Comparison of ENCODE assay signal across 7 mouse cellular contexts in the genomic region with DNA sequence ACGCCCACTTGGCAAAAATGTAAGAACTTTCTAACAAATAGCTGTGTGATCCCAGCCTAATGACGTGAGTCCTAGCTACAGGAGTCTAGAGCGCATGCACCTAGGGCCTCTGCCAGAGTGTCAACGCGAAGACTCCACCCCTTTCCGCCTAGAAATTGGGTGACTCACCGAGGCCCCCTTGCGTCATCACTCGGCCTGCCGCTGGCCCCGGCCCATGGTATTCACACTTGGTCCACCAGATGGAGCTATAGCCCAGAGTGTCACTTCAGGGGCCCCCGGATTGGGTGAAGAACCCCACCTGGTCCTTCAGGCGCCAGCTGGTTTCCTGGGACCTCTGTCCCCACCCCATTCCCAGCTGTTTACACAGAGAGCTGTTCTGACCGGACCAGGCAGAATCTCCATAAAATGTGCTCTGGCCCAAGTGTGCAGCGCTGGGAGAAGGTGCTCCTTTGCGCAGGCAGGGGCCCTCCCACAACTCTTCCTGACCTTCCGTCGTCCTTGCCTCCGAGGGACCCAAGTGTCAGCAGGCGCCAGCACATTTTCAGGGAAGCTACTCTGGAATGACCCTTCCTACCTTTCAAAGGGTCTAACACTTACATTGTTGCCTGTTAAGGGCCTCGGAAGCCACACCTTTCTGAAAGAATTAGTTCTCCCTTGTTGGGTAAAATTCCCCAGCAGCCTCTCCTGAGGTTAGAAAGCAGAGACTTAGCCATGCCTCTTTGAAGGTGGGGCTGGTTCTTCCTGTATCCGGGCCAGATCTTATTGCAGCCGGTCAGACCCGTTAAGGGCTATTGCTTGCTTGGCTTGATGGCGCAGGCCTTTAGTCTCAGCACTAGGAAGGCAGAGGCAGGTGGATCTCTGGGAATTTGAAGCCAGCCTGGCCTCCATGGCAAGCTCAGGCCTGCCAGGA. TPM values are rescaled to one million over a fixed set of nuclear protein-coding genes. Genes with fewer than 3 reads are reported as not detected.
DNase-seq lines count a peak whose midpoint lies in the region; ATAC-seq lines count a peak whose summit lies in the region.

No protein-coding gene starts in this region.

- no peak overlapping the region for H3K27ac ChIP-seq in embryonic facial prominence, embryonic 11.5 days (replicated peaks; ENCODE audit: low read depth, low read length)
- H3K27ac ChIP-seq in limb, embryonic 10.5 days, result peak overlapping the region; percentile 79
- no peak overlapping the region for H3K27ac ChIP-seq in midbrain, embryonic 14.5 days (replicated peaks; ENCODE audit: low read depth, low read length)

- H3K4me2 ChIP-seq in embryonic facial prominence, embryonic 11.5 days (ENCODE audit: low read depth, low read length), result peak overlapping the region; percentile 22
- peak overlapping the region; percentile 24 for H3K4me2 ChIP-seq in midbrain, embryonic 14.5 days (ENCODE audit: low read length)

- no peak overlapping the region; the same call in 1 of the 2 replicates for H3K9ac ChIP-seq in embryonic facial prominence, embryonic 11.5 days (replicated peaks; ENCODE audit: low read length)
- H3K9ac ChIP-seq in midbrain, embryonic 14.5 days (replicated peaks; ENCODE audit: low read length), result no peak overlapping the region

- no peaks in the 10 kb centered on the region for H3K9me3 ChIP-seq in embryonic facial prominence, embryonic 11.5 days (replicated peaks; ENCODE audit: control insufficient read depth, low read length)
- H3K9me3 ChIP-seq in limb, embryonic 10.5 days (replicated peaks), result no peaks in the 10 kb centered on the region
- no peaks in the 10 kb centered on the region for H3K9me3 ChIP-seq in midbrain, embryonic 14.5 days (ENCODE audit: control insufficient read depth, low read length)

- no peak overlapping the region for H3K4me3 ChIP-seq in embryonic facial prominence, embryonic 11.5 days (ENCODE audit: low read depth, low read length)
- H3K4me3 ChIP-seq in limb, embryonic 10.5 days, result peak overlapping the region; percentile 35
- H3K4me3 ChIP-seq in midbrain, embryonic 14.5 days (replicated peaks; ENCODE audit: low read depth, low read length), result no peak overlapping the region

- no peaks in the 10 kb centered on the region for H3K27me3 ChIP-seq in embryonic facial prominence, embryonic 11.5 days (ENCODE audit: control insufficient read depth, insufficient read depth, low read length)
- H3K27me3 ChIP-seq in limb, embryonic 10.5 days (ENCODE audit: low read depth, poor library complexity, severe bottlenecking), result no peaks in the 10 kb centered on the region
- no peaks in the 10 kb centered on the region for H3K27me3 ChIP-seq in midbrain, embryonic 14.5 days (ENCODE audit: control insufficient read depth, insufficient read depth, low read length)

- WGBS in embryonic facial prominence, embryonic 11.5 days, result 15% methylated on average over 25 of the region's 25 CpGs
- WGBS in limb, embryonic 10.5 days, result 14% methylated on average over 25 of the region's 25 CpGs
- WGBS in midbrain, embryonic 14.5 days, result 20% methylated on average over 25 of the region's 25 CpGs

- H3K36me3 ChIP-seq in embryonic facial prominence, embryonic 11.5 days (replicated peaks; ENCODE audit: control insufficient read depth, insufficient read depth, low read depth, low read length), result no peaks in the 10 kb centered on the region
- H3K36me3 ChIP-seq in limb, embryonic 10.5 days, result peaks cover 3% of the 10 kb centered on the region; the same call in 1 of the 2 replicates
- H3K36me3 ChIP-seq in midbrain, embryonic 14.5 days (ENCODE audit: control insufficient read depth, insufficient read depth, low read length), result no peaks in the 10 kb centered on the region

- peak; percentile 99 for DNase-seq in adrenal gland, postnatal 14 days
- DNase-seq in embryonic facial prominence, embryonic 11.5 days (ENCODE audit: low spot score), result peak; percentile 97
- peak; percentile 99 for DNase-seq in kidney, adult 11 months
- DNase-seq in limb, embryonic 10.5 days (ENCODE audit: low spot score), result peak; percentile 96
- peak; percentile 91 for DNase-seq in midbrain, embryonic 14.5 days
- DNase-seq in spleen, adult 18-20 months, result peak; percentile 93 to 97

- peak; percentile 76 for ATAC-seq in embryonic facial prominence, embryonic 11.5 days (replicated peaks; ENCODE audit: insufficient number of reproducible peaks, low FRiP score, low TSS enrichment, low read depth)
- peak; percentile 83 for ATAC-seq in granulocyte monocyte progenitor cell, adult 5-6 weeks (replicated peaks; ENCODE audit: poor library complexity, severe bottlenecking)
- peak; percentile 86 for ATAC-seq in midbrain, embryonic 14.5 days (ENCODE audit: low FRiP score, low TSS enrichment)

- no peaks in the 10 kb centered on the region; the same call in 1 of the 2 replicates for H3K4me1 ChIP-seq in embryonic facial prominence, embryonic 11.5 days (ENCODE audit: control insufficient read depth, insufficient read depth, low read length)
- H3K4me1 ChIP-seq in limb, embryonic 10.5 days, result peaks cover 32% of the 10 kb centered on the region
- H3K4me1 ChIP-seq in midbrain, embryonic 14.5 days (ENCODE audit: control insufficient read depth, insufficient read depth, low read length), result no peaks in the 10 kb centered on the region

RNA-seq across cellular contexts. Expression of a gene that starts 6.5 kb away (rescaled TPM):
- total RNA-seq in adrenal gland, postnatal 14 days (2021), result 228 and 248 TPM in 2 replicates
- 291 and 294 TPM in 2 replicates for polyA plus RNA-seq in embryonic facial prominence, embryonic 11.5 days (2014; fragmentation: Nextera tagmentation; extraction: Ambion mirVana)
- total RNA-seq in granulocyte monocyte progenitor cell, adult 5-6 weeks (2014; fragmentation: Nextera tagmentation), result 99.8 and 128 TPM in 2 replicates
- total RNA-seq in granulocyte monocyte progenitor cell, adult 5-6 weeks (2017), result 35.5 and 35.9 TPM in 2 replicates
- 405 and 413 TPM in 2 replicates for polyA plus RNA-seq in limb, embryonic 10.5 days (2016; fragmentation: Nextera tagmentation; extraction: Ambion mirVana)
- polyA plus RNA-seq in midbrain, embryonic 14.5 days (2014; fragmentation: Nextera tagmentation; extraction: Ambion mirVana), result 56.4 and 67.3 TPM in 2 replicates

RNA-seq across cellular contexts. Expression of a gene that starts 9.3 kb away (rescaled TPM):
- total RNA-seq in adrenal gland, postnatal 14 days (2021), result 22.9 and 23.9 TPM in 2 replicates
- 27.6 and 29.4 TPM in 2 replicates for polyA plus RNA-seq in embryonic facial prominence, embryonic 11.5 days (2014; fragmentation: Nextera tagmentation; extraction: Ambion mirVana)
- 13.9 and 23.8 TPM in 2 replicates for total RNA-seq in granulocyte monocyte progenitor cell, adult 5-6 weeks (2014; fragmentation: Nextera tagmentation)
- total RNA-seq in granulocyte monocyte progenitor cell, adult 5-6 weeks (2017), result 34.7 and 40.9 TPM in 2 replicates
- 32.1 and 36.8 TPM in 2 replicates for polyA plus RNA-seq in limb, embryonic 10.5 days (2016; fragmentation: Nextera tagmentation; extraction: Ambion mirVana)
- polyA plus RNA-seq in midbrain, embryonic 14.5 days (2014; fragmentation: Nextera tagmentation; extraction: Ambion mirVana), result 17.4 and 19.2 TPM in 2 replicates
